Mouse (Mus musculus) testis, postnatal 14 days (tissue): ENCODE measurements around the gene Ndufs2.

Source experiments
- DNase-seq: peaks from one replicate; pipeline ENCODE4 v3.0.0; 2021; ENCODE audit warnings: low spot score

Gene Ndufs2

GRCm38 (mm10) chr1:171279012-171279705 is 28.0 kb upstream of the Ndufs2 start:
- no peak for DNase-seq

GRCm38 (mm10) chr1:171278436-171278835 is 27.2 kb upstream of the Ndufs2 start:
- DNase-seq: no peak

GRCm38 (mm10) chr1:171277736-171278135 is 26.5 kb upstream of the Ndufs2 start:
- DNase-seq: no peak

GRCm38 (mm10) chr1:171276110-171276748 is 25.0 kb upstream of the Ndufs2 start:
- DNase-seq: no peak

- no peak for DNase-seq
Observed at GRCm38 (mm10) chr1:171275144-171275734, 24.1 kb upstream of the Ndufs2 start.

- no peak for DNase-seq
Observed at GRCm38 (mm10) chr1:171274171-171274570, 23.0 kb upstream of the Ndufs2 start.

GRCm38 (mm10) chr1:171272086-171272485 is 20.9 kb upstream of the Ndufs2 start:
- DNase-seq: no peak

- DNase-seq: no peak
Observed at GRCm38 (mm10) chr1:171271622-171272021, 20.4 kb upstream of the Ndufs2 start.

GRCm38 (mm10) chr1:171271196-171271595 is 20.0 kb upstream of the Ndufs2 start:
- DNase-seq: no peak

- DNase-seq: peak; percentile 55
Observed at GRCm38 (mm10) chr1:171270573-171270900, 19.3 kb upstream of the Ndufs2 start.

- DNase-seq: peak; percentile 92
Observed at GRCm38 (mm10) chr1:171269848-171270572, 18.8 kb upstream of the Ndufs2 start, which contains the start of gene B4galt3. Gene B4galt3 (plus strand): TSS chr1:171270328.

- DNase-seq: no peak
Observed at GRCm38 (mm10) chr1:171268341-171268740, 17.2 kb upstream of the Ndufs2 start.

GRCm38 (mm10) chr1:171265971-171266744 is 15.0 kb upstream of the Ndufs2 start:
- DNase-seq: no peak

GRCm38 (mm10) chr1:171263666-171264461 is 12.7 kb upstream of the Ndufs2 start:
- no peak for DNase-seq

- no peak for DNase-seq
Observed at GRCm38 (mm10) chr1:171263185-171263611, 12.0 kb upstream of the Ndufs2 start.

GRCm38 (mm10) chr1:171262594-171263130 is 11.5 kb upstream of the Ndufs2 start:
- peak; percentile 61 for DNase-seq

GRCm38 (mm10) chr1:171260316-171260715 is 9.1 kb upstream of the Ndufs2 start:
- DNase-seq: no peak

GRCm38 (mm10) chr1:171258921-171259320 is 7.7 kb upstream of the Ndufs2 start:
- DNase-seq: no peak

GRCm38 (mm10) chr1:171257781-171258180 is 6.6 kb upstream of the Ndufs2 start:
- no peak for DNase-seq

GRCm38 (mm10) chr1:171256937-171257548 is 5.9 kb upstream of the Ndufs2 start:
- DNase-seq: no peak
